Mouse (Mus musculus): Measurements from ENCODE around the gene Ifi47. TPM values are rescaled to one million over a fixed set of nuclear protein-coding genes. Genes with fewer than 3 reads are reported as not detected.

Gene Ifi47
- polyA plus RNA-seq, 1 experiment from 2014 or later = 7.6 TPM

GRCm38 (mm10) chr11:49093861-49094660 lies 17.7 kb downstream of the Ifi47 start:
- no peaks in the 10 kb centered on the region for H3K36me3 ChIP-seq (ENCODE audit: control insufficient read depth, insufficient read depth)
- peak overlapping the region; percentile 42; the same call in 1 of the 2 replicates for H3K27ac ChIP-seq (ENCODE audit: low read length)
- H3K4me3 ChIP-seq (ENCODE audit: low read length) = no peak overlapping the region
- ATAC-seq (replicated peaks; ENCODE audit: extremely low read depth, insufficient read depth, low FRiP score) = no peak
- no peak overlapping the region for H3K9ac ChIP-seq (ENCODE audit: low read length)
- WGBS = 75% methylated on average over 6 of the region's 6 CpGs
- no peaks in the 10 kb centered on the region for H3K4me1 ChIP-seq (ENCODE audit: control insufficient read depth, insufficient read depth, low read length)
- H3K4me2 ChIP-seq (ENCODE audit: low read depth, low read length) = no peak overlapping the region
- H3K9me3 ChIP-seq (replicated peaks; ENCODE audit: control insufficient read depth, low read length) = no peaks in the 10 kb centered on the region
- no peaks in the 10 kb centered on the region for H3K27me3 ChIP-seq (ENCODE audit: control insufficient read depth, insufficient read depth, low read length)

- ATAC-seq (replicated peaks; ENCODE audit: extremely low read depth, insufficient read depth, low FRiP score) = no peak
- H3K4me3 ChIP-seq (ENCODE audit: low read length) = no peak overlapping the region
- H3K9ac ChIP-seq (ENCODE audit: low read length) = no peak overlapping the region
- no peak overlapping the region for H3K27ac ChIP-seq (ENCODE audit: low read length)
- H3K4me2 ChIP-seq (ENCODE audit: low read depth, low read length) = no peak overlapping the region
- H3K27me3 ChIP-seq (ENCODE audit: control insufficient read depth, insufficient read depth, low read length) = no peaks in the 10 kb centered on the region
- H3K4me1 ChIP-seq (ENCODE audit: control insufficient read depth, insufficient read depth, low read length) = no peaks in the 10 kb centered on the region
- H3K9me3 ChIP-seq (replicated peaks; ENCODE audit: control insufficient read depth, low read length) = no peaks in the 10 kb centered on the region
- no peaks in the 10 kb centered on the region for H3K36me3 ChIP-seq (ENCODE audit: control insufficient read depth, insufficient read depth)
- WGBS = 79% methylated on average over 4 of the region's 4 CpGs
Measured at GRCm38 (mm10) chr11:49095367-49095766, 19.0 kb downstream of the Ifi47 start.

- Histone ChIP-seq H3K27me3 (ENCODE audit: control insufficient read depth, insufficient read depth, low read length) (no peaks in the 10 kb centered on the region), H3K27ac (ENCODE audit: low read length) (no peak overlapping the region), H3K4me1 (ENCODE audit: control insufficient read depth, insufficient read depth, low read length) (no peaks in the 10 kb centered on the region), H3K9ac (ENCODE audit: low read length) (no peak overlapping the region), H3K4me3 (ENCODE audit: low read length) (no peak overlapping the region), H3K4me2 (ENCODE audit: low read depth, low read length) (no peak overlapping the region), H3K9me3 (replicated peaks; ENCODE audit: control insufficient read depth, low read length) (no peaks in the 10 kb centered on the region), H3K36me3 (ENCODE audit: control insufficient read depth, insufficient read depth) (no peaks in the 10 kb centered on the region)
- no peak for ATAC-seq (replicated peaks; ENCODE audit: extremely low read depth, insufficient read depth, low FRiP score)
- 71% methylated on average over 3 of the region's 3 CpGs for WGBS
Measured at GRCm38 (mm10) chr11:49100409-49100808, 24.0 kb downstream of the Ifi47 start.

GRCm38 (mm10) chr11:49101500-49101899 lies 25.1 kb downstream of the Ifi47 start:
- WGBS = 31% methylated on average over 5 of the region's 5 CpGs
- Histone ChIP-seq H3K9me3 (replicated peaks; ENCODE audit: control insufficient read depth, low read length) (no peaks in the 10 kb centered on the region), H3K4me2 (ENCODE audit: low read depth, low read length) (no peak overlapping the region), H3K4me1 (ENCODE audit: control insufficient read depth, insufficient read depth, low read length) (no peaks in the 10 kb centered on the region), H3K27me3 (ENCODE audit: control insufficient read depth, insufficient read depth, low read length) (no peaks in the 10 kb centered on the region), H3K36me3 (ENCODE audit: control insufficient read depth, insufficient read depth) (no peaks in the 10 kb centered on the region), H3K9ac (ENCODE audit: low read length) (no peak overlapping the region), H3K4me3 (ENCODE audit: low read length) (no peak overlapping the region), H3K27ac (ENCODE audit: low read length) (no peak overlapping the region)
- ATAC-seq (replicated peaks; ENCODE audit: extremely low read depth, insufficient read depth, low FRiP score) = peak; percentile 41; the same call in 1 of the 2 replicates

DNA sequence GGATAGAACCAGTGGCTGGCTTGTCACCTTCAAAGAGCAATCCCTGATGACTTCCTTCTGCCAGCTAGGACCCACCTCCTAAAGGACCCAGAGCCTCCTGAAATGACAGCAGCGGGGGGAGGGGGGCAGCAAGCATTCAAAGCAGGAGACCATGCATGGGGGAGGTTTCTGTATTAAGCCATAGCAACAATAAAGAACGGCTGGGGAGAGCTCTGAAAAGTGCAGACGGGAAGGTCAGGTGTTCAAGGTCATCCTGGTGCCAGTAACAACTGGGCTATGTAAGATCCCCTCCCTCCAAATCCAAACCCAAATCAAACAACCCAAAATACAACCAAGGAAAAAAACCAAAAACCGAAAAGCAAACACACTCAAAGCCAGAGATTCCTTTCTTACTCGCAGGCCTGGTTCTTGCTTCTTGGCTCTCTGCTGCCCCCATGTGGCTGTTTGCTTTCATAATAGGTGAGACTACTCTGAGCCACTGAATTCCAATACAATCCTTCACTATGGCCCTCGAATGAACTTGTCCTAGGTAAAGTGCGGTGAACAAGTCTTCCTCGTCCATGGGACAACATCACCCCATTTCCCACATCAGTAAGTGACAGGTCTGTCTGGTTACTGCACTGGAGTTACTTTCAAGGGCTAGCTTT lies 26.8 kb downstream of the Ifi47 start:
- no peaks in the 10 kb centered on the region for H3K36me3 ChIP-seq (ENCODE audit: control insufficient read depth, insufficient read depth)
- ATAC-seq (replicated peaks; ENCODE audit: extremely low read depth, insufficient read depth, low FRiP score) = 0 out of 2 replicates have a peak, but pooled peaks have one; percentile 16
- no peaks in the 10 kb centered on the region for H3K9me3 ChIP-seq (replicated peaks; ENCODE audit: control insufficient read depth, low read length)
- H3K4me2 ChIP-seq (ENCODE audit: low read depth, low read length) = peak overlapping the region; percentile 38
- H3K4me3 ChIP-seq (ENCODE audit: low read length) = 0 out of 2 replicates have a peak overlapping the region, but pooled peaks have one; percentile 14
- H3K9ac ChIP-seq (ENCODE audit: low read length) = peak overlapping the region; percentile 29; the same call in 1 of the 2 replicates
- H3K27ac ChIP-seq (ENCODE audit: low read length) = no peak overlapping the region
- H3K4me1 ChIP-seq (ENCODE audit: control insufficient read depth, insufficient read depth, low read length) = no peaks in the 10 kb centered on the region
- 17% methylated on average over 8 of the region's 8 CpGs for WGBS
- H3K27me3 ChIP-seq (ENCODE audit: control insufficient read depth, insufficient read depth, low read length) = no peaks in the 10 kb centered on the region

DNA sequence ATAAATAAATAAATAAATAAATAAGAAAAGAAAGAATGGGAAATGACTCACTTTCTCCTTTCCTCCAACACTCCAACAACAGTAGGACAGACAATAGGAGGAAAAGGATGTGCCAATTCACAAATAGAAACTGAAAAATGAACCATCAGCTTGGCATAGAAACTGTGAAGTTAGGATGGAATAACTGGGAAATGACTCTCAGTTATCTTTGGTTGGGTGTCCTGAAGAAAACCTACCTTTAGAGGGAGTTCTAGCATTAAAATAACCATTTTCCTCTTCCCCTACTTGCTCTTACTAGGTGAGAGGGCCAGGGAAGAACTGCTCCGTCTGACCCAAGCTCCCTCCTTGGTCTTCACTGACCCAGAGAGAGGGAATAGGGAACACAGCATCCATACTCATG lies 29.4 kb downstream of the Ifi47 start:
- no peaks in the 10 kb centered on the region for H3K4me1 ChIP-seq (ENCODE audit: control insufficient read depth, insufficient read depth, low read length)
- no peak overlapping the region for H3K4me2 ChIP-seq (ENCODE audit: low read depth, low read length)
- H3K9me3 ChIP-seq (replicated peaks; ENCODE audit: control insufficient read depth, low read length) = no peaks in the 10 kb centered on the region
- no peak overlapping the region for H3K4me3 ChIP-seq (ENCODE audit: low read length)
- H3K27ac ChIP-seq (ENCODE audit: low read length) = no peak overlapping the region
- ATAC-seq (replicated peaks; ENCODE audit: extremely low read depth, insufficient read depth, low FRiP score) = no peak
- H3K27me3 ChIP-seq (ENCODE audit: control insufficient read depth, insufficient read depth, low read length) = no peaks in the 10 kb centered on the region
- H3K9ac ChIP-seq (ENCODE audit: low read length) = no peak overlapping the region
- WGBS = 79% methylated on average over 1 of the region's 1 CpGs
- no peaks in the 10 kb centered on the region for H3K36me3 ChIP-seq (ENCODE audit: control insufficient read depth, insufficient read depth)

GRCm38 (mm10) chr11:49107650-49108537 lies 31.5 kb downstream of the Ifi47 start:
- Histone ChIP-seq H3K4me1 (ENCODE audit: control insufficient read depth, insufficient read depth, low read length) (no peaks in the 10 kb centered on the region), H3K4me3 (ENCODE audit: low read length) (no peak overlapping the region), H3K27me3 (ENCODE audit: control insufficient read depth, insufficient read depth, low read length) (no peaks in the 10 kb centered on the region), H3K36me3 (ENCODE audit: control insufficient read depth, insufficient read depth) (no peaks in the 10 kb centered on the region), H3K9me3 (replicated peaks; ENCODE audit: control insufficient read depth, low read length) (no peaks in the 10 kb centered on the region), H3K9ac (ENCODE audit: low read length) (no peak overlapping the region), H3K4me2 (ENCODE audit: low read depth, low read length) (no peak overlapping the region), H3K27ac (ENCODE audit: low read length) (no peak overlapping the region)
- no peak for ATAC-seq (replicated peaks; ENCODE audit: extremely low read depth, insufficient read depth, low FRiP score)
- 64% methylated on average over 10 of the region's 10 CpGs for WGBS

GRCm38 (mm10) chr11:49108833-49109232 lies 32.4 kb downstream of the Ifi47 start:
- H3K9ac ChIP-seq (ENCODE audit: low read length) = no peak overlapping the region
- H3K9me3 ChIP-seq (replicated peaks; ENCODE audit: control insufficient read depth, low read length) = no peaks in the 10 kb centered on the region
- WGBS = 33% methylated on average over 1 of the region's 1 CpGs
- no peaks in the 10 kb centered on the region for H3K4me1 ChIP-seq (ENCODE audit: control insufficient read depth, insufficient read depth, low read length)
- H3K4me2 ChIP-seq (ENCODE audit: low read depth, low read length) = no peak overlapping the region
- H3K27me3 ChIP-seq (ENCODE audit: control insufficient read depth, insufficient read depth, low read length) = no peaks in the 10 kb centered on the region
- H3K27ac ChIP-seq (ENCODE audit: low read length) = no peak overlapping the region
- no peaks in the 10 kb centered on the region for H3K36me3 ChIP-seq (ENCODE audit: control insufficient read depth, insufficient read depth)
- no peak overlapping the region for H3K4me3 ChIP-seq (ENCODE audit: low read length)
- ATAC-seq (replicated peaks; ENCODE audit: extremely low read depth, insufficient read depth, low FRiP score) = no peak

Measured in heart, embryonic 16.5 days (tissue).